Mouse (Mus musculus): Measurements from ENCODE around the gene Zfp64.

Zfp64 gene

GRCm38 (mm10) chr2:168954835-168955716, at the start of gene Zfp64:
Gene Zfp64 (minus strand): TSS chr2:168955587.
- DNase-seq (ENCODE audit: low spot score): peak; percentile 91

- peak; percentile 59 for DNase-seq (ENCODE audit: low spot score)
Observed at GRCm38 (mm10) chr2:168992642-168993420, 37.4 kb upstream of the Zfp64 start.

DNA sequence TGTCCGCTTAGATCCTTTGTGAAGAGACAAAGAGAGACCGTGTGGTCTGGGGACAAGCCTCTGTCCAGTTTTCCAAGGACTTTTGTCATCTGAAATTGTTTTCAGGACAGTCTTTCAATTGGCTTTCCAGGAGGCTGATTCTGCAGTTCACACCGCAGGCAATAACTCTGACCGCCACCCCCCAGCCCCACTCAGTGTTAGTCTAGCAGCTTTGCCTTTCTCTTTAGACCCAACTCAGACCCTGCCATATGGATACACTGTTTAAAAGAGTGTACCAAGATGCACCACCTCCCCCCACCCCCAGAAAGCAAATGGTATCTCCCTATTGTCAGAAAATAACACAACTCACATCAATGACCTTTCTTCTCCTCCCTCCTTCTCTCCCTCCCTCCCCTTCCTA, 35.6 kb upstream of the Zfp64 start:
- DNase-seq (ENCODE audit: low spot score): no peak

- DNase-seq (ENCODE audit: low spot score): peak; percentile 77
Observed at GRCm38 (mm10) chr2:168990061-168990753, 34.8 kb upstream of the Zfp64 start.

DNA sequence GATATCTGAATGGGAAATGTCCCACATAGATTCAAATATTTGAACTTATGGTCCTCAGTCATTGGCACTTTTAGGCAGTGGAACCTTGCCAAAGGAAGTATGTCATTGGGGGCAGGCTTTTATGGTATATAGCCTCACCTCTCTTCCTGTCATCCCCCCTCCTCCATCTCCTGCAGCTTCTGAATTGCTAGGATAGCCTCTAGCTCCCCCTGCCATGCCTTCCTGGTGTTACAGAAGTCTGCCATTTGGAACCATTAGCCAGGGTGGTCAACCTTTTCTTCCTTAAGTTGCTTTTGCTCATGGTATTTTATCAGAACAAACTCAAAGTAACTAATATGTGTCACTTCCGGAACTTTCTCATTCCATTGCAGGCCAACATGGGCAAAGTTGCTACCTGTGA, 32.7 kb upstream of the Zfp64 start:
- no peak for DNase-seq (ENCODE audit: low spot score)

- no peak for DNase-seq (ENCODE audit: low spot score)
Observed at GRCm38 (mm10) chr2:168987421-168987820, 32.0 kb upstream of the Zfp64 start.

DNA sequence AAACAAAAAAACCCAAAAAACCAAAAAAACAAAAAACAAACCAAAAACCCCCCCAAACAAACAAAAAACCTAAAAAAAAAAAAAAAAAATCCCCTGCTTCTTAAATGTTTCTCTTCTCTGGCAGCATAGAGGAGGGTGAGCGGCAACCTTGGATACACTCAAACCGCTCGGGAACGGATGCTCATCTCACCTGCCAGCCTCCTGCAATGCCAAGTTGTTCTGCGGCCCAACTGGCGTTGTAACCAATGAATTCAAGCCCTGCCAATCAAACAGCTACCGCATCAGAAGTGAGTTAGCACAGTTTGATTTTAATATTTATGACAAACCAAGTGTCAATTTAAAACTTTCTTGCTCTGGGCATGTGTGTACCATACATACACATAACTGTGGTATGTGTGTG, 26.6 kb upstream of the Zfp64 start:
- no peak for DNase-seq (ENCODE audit: low spot score)

- no peak for DNase-seq (ENCODE audit: low spot score)
Observed at GRCm38 (mm10) chr2:168981448-168981847, 26.1 kb upstream of the Zfp64 start.

- DNase-seq (ENCODE audit: low spot score): peak; percentile 73
Observed at GRCm38 (mm10) chr2:168980859-168981258, 25.5 kb upstream of the Zfp64 start.

DNA sequence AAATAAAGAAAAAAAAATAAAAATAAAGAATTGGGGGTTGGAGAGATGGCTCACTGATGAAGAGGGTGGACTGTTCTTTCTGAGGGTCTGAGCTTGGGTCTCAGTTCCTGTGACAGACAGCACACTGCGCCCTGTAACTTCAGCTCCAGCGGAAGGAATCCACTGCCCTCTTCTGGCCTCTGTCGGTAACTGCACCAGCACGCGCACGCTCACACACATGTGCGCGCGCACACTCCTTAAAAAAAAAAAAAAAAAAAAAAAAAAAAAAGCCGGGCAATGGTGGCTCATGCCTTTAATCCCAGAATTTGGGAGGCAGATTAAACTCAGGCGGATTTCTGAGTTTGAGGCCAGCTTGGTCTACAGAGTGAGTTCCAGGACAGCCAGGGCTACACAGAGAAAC, 24.4 kb upstream of the Zfp64 start:
- peak; percentile 74 for DNase-seq (ENCODE audit: low spot score)

DNA sequence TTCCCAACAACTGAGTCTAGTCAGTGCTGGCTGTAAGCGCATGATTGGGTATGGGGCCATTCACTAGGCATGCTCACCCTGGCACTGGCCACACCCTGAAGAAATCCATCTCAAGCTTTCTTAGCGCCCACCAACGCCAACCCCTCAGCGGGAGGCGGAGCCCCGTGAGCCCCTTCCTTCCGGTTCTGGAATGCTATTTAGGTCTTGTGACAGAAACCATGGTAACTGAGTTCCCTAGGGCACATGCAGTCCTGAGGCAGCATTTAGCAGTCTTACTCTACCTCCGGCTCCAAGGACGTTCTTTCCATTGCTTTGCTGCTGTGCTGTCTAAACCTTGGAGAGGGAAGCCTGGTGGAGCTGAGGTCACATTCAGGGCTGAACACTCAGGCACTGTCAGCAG, 22.6 kb upstream of the Zfp64 start:
- DNase-seq (ENCODE audit: low spot score): peak; percentile 49

DNA sequence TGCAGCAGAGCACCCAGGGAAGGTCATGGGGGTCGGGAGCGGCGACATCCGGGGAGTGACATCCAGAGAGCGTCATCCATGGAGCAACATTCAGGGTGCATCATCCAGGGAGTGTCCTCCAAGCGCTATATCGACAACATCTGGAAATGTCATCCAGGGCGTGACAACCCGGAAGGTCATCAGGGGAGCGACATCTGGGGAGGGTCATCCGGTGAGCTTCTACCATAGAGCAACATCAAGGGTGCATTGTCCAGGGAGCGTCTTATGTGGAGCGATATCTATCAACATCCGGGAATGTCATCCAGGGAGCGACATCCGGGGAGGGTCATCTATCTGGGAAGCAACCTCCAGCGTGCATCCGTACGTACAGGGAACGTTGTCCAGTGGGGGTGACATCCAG, 14.7 kb upstream of the Zfp64 start:
- DNase-seq (ENCODE audit: low spot score): no peak

DNA sequence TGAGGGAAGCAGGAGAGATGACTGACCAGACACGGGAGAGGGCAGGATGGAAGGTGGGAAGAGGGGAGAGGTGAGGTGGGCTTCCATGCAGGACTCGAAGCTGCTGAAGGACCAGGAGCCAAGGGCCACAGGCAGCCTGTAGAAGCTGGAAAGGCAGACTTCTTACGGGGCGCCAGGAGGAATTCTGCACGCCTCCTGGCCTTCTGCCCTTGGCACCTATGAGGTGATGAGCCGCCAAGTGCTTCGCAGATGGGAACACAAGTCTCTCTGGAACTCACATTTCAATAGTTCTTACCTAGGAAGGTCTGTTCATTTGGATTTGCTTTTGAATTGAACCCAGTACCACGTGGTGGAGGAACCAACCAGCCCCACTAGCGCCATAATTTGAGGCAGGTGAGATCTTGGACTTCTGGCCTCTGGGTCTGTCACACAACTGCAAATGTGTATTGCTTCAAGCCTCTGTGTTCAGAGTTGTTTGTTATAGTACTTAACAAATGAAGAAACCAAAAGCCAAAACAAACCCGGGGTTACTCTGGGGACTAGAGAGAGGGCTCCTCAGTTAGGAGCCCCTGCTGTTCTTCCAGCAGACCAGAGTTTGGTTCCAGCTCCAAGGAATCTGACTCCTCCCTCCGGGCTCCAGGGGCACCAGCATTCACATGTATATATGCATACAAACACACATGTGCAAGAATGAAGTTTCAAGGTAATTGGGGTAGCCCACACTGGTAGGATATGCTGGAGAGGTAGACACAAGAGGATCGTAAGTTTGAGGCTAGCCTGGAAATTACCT, 12.9 kb upstream of the Zfp64 start:
- DNase-seq (ENCODE audit: low spot score): no peak

DNA sequence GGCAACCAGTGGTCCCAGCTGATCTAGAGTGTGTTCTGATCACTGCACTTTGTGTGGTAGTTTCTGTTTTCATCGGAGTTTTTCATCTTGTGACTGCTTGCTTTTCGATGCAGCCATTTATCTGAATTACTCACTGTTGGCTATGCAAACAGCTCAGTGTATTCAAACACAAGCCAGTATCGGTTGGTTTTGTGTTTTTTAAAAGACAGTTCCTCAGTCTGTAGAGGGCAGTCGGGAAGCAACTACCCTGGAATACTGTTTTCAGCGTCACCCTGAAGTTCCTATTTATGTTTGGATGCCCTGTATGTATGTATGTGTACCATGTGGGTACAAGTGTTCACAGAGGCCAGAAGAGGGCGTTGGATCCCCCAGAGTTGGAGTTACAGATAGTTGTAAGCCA, 11.1 kb upstream of the Zfp64 start:
- no peak for DNase-seq (ENCODE audit: low spot score)

DNA sequence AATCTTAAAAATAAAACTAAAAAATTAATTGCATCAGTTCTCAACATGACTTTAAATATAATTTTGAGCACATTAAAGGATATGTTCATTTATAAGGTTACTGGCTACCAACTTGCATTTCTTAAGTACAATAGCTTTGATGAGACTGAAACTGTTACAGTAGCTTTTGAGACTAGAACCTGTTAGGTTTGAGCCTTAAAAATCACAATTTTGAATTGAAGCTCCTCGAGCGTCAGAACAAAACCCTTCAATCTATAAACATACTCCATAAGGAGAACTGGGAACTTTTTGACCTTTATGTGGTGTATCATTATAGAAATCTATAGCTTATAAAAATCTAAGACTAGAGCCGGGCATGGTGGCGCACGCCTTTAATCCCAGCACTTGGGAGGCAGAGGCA, 9.5 kb upstream of the Zfp64 start:
- no peak for DNase-seq (ENCODE audit: low spot score)

DNA sequence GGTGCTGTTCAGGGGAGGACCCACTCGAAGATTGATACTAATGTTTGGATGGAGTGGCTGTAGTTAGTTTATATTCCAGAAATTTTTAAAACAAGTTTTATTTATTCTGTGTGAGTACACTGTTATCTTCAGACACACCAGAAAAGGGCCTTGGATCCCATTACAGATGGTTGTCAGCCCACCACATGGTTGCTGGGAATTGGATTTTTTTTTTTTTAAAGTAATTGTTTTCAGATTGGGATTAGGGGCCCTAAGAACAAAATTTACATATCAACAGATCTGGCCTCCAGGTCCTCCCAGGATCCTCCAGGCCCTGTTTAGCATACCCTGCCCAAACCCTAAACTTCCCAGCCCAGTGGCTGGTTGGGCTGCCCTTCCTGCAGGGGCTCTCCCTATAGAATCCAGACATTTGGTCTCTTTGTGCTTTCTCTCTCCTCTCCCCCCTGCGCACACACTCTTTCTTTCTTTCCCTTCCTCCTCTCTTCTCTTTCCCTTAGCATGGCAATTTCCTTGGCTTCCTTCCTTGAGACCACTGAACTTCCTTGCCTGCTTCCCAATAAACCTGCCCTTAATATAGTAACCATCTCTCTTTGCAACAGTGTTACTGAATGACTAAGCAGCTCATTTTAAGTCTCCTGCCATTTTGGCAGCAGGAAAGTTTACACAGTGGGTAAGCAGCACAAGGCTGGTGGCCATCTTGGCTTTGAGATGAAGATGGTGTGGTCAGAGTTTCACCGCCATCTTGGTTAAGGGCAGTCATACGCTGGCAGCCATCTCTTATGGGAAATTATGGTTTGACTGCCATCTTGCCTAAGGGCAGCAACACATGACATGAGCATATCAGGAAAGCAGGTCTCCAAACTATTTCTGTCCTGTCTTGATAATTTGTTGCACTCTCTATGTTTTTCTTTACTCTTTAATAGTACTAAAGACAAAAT, 6.6 kb upstream of the Zfp64 start:
- DNase-seq (ENCODE audit: low spot score): no peak

GRCm38 (mm10) chr2:168960814-168961213, 5.4 kb upstream of the Zfp64 start:
- no peak for DNase-seq (ENCODE audit: low spot score)

DNA sequence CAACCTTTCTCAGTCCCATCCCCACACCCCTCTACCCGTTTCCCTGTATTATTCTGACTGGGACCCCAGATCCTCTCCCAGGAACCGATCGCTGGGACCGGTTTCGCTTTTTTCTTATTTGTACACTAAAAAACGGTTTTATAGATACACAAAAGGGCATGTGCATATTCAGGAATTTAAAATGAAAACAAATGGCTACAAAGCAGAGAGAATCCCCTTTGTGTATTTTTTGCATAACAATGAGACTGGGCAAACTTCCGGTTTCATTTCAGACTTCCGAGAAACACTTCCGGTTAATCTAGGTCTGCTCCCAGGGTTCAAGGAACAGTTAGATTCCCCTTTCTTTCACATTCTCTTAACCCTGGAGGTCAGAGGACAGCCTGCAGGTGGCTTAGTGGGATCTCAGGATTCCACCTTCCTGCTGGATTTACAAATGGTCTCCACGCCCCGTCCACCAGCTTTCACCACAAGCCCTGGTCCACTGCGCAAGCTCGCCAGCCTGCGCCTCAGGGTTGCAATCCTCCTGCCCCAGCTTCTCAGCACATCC, 4.0 kb upstream of the Zfp64 start:
- DNase-seq (ENCODE audit: low spot score): no peak

- peak; percentile 48 for DNase-seq (ENCODE audit: low spot score)
Observed at GRCm38 (mm10) chr2:168955850-168956346, 511 bp upstream of the Zfp64 start.

DNA sequence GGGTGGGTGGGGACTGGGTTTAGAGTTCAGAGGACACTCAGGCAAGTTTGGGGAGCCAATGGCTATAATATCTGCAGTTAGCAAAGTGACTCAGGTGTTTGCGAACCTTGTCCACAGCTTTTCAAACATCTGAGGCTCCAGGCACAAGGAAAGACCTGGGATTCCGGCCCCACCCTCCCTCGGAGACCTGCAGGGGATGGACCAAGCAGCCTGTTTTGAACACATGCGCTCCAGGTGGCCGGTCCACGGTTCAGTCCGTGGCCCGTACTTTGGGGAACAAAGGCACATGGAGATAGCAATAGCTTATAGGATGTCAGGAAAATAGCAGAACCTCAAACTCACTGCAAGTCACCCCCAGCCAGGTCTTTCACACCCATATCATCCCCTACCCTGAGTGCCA, 1.0 kb downstream of the Zfp64 start:
- no peak for DNase-seq (ENCODE audit: low spot score)

Measured in embryo, embryonic 10 days (tissue).